Mouse (Mus musculus): ENCODE measurements around the gene Tmem211.
A peak's percentile ranks its signal among the peaks of the same experiment; 100 is the strongest.

The Tmem211 gene

DNA sequence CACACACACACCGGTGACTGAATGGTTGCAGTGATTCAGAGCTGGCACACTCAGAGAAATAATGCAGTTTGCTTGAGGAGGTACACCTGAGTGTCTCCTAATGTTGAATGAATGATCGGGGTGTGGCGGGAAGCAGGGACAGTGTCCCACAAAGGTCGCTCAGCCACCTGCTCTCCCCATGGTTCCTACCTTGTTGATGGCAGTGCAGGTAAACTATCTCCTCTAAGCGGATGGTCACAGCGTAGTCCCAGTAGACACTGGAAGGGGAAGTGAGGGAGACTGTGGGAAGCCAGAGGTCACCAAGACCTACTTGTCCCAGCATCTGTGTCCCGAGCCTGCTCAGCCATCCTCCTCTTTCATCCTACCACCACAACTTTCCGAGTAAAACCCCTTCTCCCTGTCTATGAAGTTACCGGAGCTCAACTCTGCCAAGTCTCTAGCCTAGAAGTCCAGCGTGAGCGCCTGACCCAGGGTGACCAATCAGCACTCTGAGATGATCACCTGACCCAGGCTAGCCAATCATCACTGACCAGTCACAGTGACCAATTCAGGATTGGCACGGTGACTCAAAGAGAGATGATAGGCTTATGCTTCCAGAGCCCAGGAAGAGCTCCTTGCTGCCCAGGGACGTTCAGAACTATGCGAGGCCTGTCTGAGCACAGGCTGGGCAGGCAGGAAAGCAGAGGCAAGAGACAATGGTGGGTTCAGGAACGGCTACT, 53.6 kb downstream of the Tmem211 start:
- DNase-seq, result no peak

DNA sequence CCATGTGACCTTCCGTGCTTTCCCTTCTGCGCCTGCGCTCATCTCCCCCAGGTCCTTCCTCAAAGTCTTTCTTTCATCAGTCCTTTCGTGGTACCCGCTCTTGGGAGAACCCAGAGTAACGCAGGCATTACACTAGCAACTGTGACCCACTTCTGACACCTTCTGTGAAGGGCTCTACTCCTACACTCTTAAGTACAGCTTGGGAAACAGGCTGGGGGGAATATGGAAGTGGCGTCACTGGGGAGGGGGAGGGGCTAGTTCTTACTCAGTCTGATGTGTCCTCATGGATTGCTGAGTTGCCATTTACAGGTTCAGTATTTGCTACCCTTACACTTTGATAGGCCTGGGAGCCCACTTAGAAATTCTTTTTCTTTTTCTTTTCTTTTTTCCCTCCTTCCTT, 54.8 kb downstream of the Tmem211 start:
- no peak for DNase-seq

DNA sequence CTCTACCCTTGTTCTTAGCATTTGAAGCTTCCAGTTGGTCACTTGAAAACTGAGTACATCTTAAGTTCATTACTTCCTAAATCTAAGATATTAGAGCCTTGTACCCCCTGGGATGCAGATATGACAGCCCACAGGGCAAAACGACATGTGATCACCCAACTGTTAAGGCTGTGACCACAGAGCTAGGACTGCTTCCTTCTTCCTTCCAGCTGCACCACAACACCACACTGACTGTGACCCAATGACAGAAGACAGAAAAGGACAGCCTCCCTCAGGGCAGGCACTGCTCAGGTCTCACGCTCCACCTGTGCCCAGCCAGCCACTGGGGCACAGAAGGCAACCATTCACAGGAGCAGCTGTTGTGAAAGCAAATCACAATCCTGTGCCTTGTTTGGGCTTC, 57.0 kb downstream of the Tmem211 start:
- no peak for DNase-seq

DNA sequence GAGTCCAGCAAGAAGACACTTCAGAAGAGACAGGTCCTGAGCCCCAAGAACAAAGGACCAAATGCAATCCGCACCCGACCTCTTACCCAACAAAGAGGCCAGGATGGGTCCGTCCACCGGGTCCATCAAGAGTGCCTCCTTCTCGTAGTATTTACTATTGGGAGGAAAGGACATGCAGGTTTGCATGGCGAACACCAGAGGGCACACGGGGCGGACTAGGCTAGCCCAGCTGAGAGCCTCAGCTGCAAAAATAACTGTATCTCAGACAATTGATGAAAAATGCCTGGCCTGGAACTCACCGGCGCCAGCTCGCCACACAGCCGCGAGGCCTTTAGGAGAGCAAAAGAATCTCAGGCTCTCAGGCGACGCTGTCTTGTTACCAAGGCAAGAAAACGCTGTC, 58.8 kb downstream of the Tmem211 start:
- DNase-seq, result no peak

DNA sequence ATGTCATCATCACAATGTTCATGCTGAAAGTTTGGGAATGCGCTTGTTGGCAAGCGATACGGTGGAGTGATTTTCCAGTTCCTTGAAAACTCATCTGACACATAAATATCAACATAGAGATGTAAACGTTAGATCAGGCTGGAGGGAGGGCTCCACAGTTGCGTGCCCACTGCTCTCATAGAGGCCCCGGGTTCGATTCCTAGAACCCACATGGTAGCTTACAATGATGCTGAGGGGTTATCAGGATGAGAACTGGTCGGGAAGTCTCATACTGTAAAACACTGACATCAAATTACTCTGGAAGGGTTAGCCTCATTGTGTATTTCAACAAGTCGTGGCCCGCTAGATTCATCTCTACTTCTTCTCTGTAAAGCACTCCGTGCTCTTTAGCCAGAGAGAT, 59.3 kb downstream of the Tmem211 start:
- DNase-seq, result no peak

DNA sequence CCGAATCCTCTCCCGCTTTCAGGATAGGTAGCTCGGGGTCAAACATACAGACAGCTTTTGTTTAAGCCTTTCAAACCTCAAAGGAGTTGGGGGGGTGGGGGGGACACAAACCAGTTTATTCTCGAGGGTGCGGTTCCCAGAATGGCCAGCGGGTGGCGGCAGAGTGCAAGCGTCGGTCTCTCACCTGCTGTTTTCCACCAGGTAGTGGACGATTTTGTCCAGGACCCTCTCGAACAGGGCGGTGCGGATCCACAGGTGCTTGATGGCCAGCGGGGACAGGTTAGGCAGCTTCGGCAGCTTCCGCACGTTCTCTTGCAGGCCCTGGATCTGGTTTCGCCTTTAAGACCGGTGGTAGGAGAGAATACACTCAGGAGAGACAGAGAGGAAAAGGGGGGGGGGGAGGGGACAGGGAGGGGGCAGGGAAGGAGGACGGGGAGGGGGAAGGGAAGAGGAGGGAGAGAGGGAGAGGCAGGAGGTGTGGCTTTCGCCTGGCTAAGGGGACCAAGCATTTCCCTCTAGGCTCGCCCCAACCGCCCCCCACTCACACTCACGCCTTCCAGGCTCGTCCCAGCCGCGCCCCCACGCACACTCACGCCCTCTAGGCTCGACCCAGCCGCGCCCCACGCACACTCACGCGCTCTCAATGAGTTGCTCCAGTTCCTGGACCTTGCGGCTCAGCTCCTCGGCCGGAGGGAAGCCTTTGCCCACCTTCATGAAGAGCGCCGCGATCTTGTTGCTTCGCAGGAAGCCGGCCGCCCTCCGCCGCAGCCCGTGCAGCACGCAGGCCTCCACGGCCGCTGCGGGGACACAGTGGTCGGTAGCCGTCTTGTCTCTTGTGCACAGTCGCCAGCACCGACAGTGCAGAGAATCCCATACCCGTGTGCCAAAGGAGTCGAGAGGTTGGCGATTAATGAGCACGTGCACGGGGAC, 60.1 kb downstream of the Tmem211 start:
- peak in 1 of 2 experiments; percentile 14 for DNase-seq

DNA sequence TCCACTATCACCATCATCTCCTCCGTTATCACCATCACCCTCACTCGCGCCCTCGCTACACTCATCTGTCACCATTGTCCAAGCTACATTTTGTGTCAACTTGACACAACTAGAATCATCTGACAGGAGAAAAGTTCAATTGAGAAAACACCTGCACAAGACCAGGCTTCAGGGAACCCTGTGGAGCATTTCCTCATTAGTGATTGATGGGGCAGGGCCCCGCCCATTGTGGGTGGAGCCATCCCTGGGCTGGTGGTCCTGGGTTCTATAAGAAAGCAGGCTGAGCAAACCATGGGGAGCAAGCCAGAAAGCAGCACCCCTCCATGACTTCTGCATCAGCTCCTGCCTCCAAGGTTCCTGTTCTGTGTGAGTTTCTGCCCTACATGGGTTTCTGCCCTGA, 61.1 kb downstream of the Tmem211 start:
- no peak for DNase-seq

DNA sequence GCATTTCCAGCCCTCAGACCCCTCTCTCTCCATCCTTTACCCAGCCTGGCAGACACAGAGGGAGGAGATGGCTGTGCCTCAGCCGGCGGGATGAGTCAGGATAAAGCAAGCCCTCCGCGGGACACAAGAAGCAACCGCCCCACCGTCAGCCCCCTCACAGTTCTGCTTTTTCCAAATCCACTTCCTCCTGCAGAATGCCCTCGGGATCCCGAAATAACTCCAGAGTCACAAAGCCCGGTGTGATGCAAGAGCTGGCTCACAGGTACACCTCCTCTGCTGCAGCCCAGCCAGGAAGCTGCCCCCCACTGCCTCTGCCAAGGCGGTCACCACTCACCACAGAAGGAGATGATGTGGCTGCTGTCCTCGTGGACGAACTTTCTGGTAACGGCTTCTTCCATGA, 61.8 kb downstream of the Tmem211 start:
- DNase-seq, result no peak

All from thymus, adult 18-20 months (tissue).